ENCODE assay signal across 9 mouse cellular contexts in the genomic region with DNA sequence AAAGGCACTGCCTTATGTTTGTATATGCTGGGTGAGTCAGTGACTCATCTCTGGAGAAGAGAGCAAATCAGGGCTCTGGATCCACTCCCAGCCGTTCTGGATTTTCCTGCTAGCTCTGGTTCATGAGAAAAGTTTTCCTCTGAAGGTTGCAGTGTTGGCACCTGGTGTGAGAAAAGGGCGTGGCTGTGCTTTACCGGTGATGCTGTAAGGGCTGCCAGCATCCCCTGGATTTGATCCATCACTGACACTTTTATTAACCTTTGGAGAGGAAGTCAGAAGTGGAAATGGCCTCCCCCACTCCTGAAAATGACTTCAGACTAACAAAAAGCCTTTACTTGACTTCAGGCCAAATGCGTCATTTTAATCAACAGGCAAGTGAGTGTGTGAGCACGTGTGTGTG. TPM values are rescaled to one million over a fixed set of nuclear protein-coding genes. Genes with fewer than 3 reads are reported as not detected.
DNase-seq lines count a peak whose midpoint lies in the region; ATAC-seq and TF ChIP-seq lines count a peak whose summit lies in the region.
"Had no signal": no experiment of that assay in that cellular context is flagged by ENCODE, and none has a peak within 500 bp of the region (broad histone marks: within the 10 kb centered on the region; RNA-seq: fewer than 3 reads in every experiment).

No protein-coding gene starts in this region.

- WGBS in heart, embryonic 13.5 days: 40% methylated on average over 5 of the region's 5 CpGs

- no peak for TF ChIP-seq POLR2A in embryonic fibroblast, embryonic 13.5 days (IDR thresholded peaks at IDR 0.05; ENCODE audit: low read depth, low read length)

- no peak for ATAC-seq in heart, embryonic 13.5 days (ENCODE audit: extremely low read depth, insufficient number of reproducible peaks, low FRiP score, low TSS enrichment)

- no peaks in the 10 kb centered on the region for H3K36me3 ChIP-seq in heart, embryonic 13.5 days
- H3K36me3 ChIP-seq: forebrain, embryonic 12.5 days had no signal

- TF ChIP-seq CTCF in embryonic fibroblast, embryonic 13.5 days (IDR thresholded peaks at IDR 0.05; ENCODE audit: borderline replicate concordance, insufficient read depth, low read length): no peak

- H3K27me3 ChIP-seq in heart, embryonic 13.5 days (replicated peaks): peaks cover 10% of the 10 kb centered on the region
- H3K27me3 ChIP-seq: forebrain, embryonic 12.5 days had no signal

- H3K4me2 ChIP-seq in heart, embryonic 13.5 days: no peak overlapping the region
- H3K4me2 ChIP-seq: forebrain, embryonic 12.5 days had no signal

- peaks cover 6% of the 10 kb centered on the region; the same call in 1 of the 2 replicates for H3K9me3 ChIP-seq in heart, embryonic 13.5 days
- H3K9me3 ChIP-seq: forebrain, embryonic 12.5 days had no signal

- peak overlapping the region; percentile 76 for H3K27ac ChIP-seq in embryonic fibroblast, embryonic 13.5 days (ENCODE audit: insufficient read depth, low read length)
- H3K27ac ChIP-seq in heart, embryonic 13.5 days (replicated peaks): 0 out of 2 replicates have a peak overlapping the region, but pooled peaks have one; percentile 39
- H3K27ac ChIP-seq: forebrain, embryonic 12.5 days had no signal

- H3K4me1 ChIP-seq in embryonic fibroblast, embryonic 13.5 days (ENCODE audit: control insufficient read depth, insufficient read depth, low read length): peaks cover 6% of the 10 kb centered on the region
- H3K4me1 ChIP-seq in heart, embryonic 13.5 days: peaks cover 9% of the 10 kb centered on the region; the same call in 1 of the 2 replicates
- H3K4me1 ChIP-seq: forebrain, embryonic 12.5 days had no signal

- no peak overlapping the region for H3K9ac ChIP-seq in heart, embryonic 13.5 days
- H3K9ac ChIP-seq: forebrain, embryonic 12.5 days had no signal

- DNase-seq in layer of hippocampus, adult 11-12 months (ENCODE audit: low spot score): peak; percentile 13
- no peak for DNase-seq in layer of hippocampus, postnatal 25 days (ENCODE audit: extremely low spot score in 1 of 2, low spot score in 1 of 2)
- peak; percentile 40 for DNase-seq in right cerebral cortex, postnatal 14 days
- DNase-seq in thymus, adult 18-20 months: no peak
- no peak for DNase-seq in left cerebral cortex, adult 11 months (ENCODE audit: low spot score)
- DNase-seq: thymus, adult 2 months had no signal

- no peak overlapping the region for H3K4me3 ChIP-seq in embryonic fibroblast, embryonic 13.5 days (ENCODE audit: insufficient read depth, low read length)
- H3K4me3 ChIP-seq in heart, embryonic 13.5 days: no peak overlapping the region
- H3K4me3 ChIP-seq: forebrain, embryonic 12.5 days had no signal

RNA-seq across cellular contexts. Expression of a gene that starts 37.2 kb away (rescaled TPM):
- total RNA-seq in layer of hippocampus, postnatal 25 days (2021): 10 to 100 TPM; 23.2 to 27.5 TPM
- 21.8 and 25.1 TPM in 2 replicates for polyA plus RNA-seq in embryonic fibroblast, embryonic 13.5 days (2011; ENCODE audit: insufficient read length, low read depth, missing spikeins)
- polyA plus RNA-seq in heart, embryonic 13.5 days (2015; fragmentation: Nextera tagmentation; extraction: Ambion mirVana): 6.5 and 7.2 TPM in 2 replicates

Comparison
In these comparisons a context has a peak if more than half of its experiments do, and no peak if none do; other contexts are left out.
1. DNase-seq: peak in layer of hippocampus, adult 11-12 months (single experiment) and right cerebral cortex, postnatal 14 days (single experiment); none in layer of hippocampus, postnatal 25 days (0 of 2), thymus, adult 18-20 months (0 of 2) and left cerebral cortex, adult 11 months (single experiment).